Mouse (Mus musculus): ENCODE data around the gene Pik3r5. TPM values are rescaled to one million over a fixed set of nuclear protein-coding genes. Genes with fewer than 3 reads are reported as not detected.

The Pik3r5 gene
- total and polyA plus RNA-seq, 3 experiments = 3.5 to 9.4 (median 5.7) TPM

DNA sequence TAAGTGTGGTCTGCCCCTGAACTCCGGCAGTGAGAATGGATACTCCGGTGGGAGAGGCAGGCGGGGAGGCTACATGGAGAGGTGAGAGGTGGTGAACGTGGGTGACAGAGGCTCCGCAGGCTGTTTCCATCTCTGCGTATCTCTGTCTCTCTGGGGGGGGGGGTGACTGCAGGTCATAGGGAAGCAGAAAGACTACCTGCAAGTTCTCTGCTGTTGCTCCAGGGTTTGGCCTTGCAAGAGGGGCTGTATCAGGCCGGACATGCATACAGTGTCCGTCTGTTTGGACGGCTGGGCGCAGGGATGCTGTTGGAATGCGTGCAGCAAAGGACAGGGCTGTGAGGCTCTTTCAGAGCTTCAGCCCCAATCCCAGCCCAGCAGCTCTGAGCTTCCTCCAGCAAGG lies 73.0 kb downstream of the Pik3r5 start:
- H3K4me2 ChIP-seq (ENCODE audit: insufficient read depth, low read depth, poor library complexity, severe bottlenecking) = peak overlapping the region; percentile 54

GRCm38 (mm10) chr11:68507246-68507645 lies 75.3 kb downstream of the Pik3r5 start:
- Histone ChIP-seq H3K9me3 (replicated peaks; ENCODE audit: low read length) (no peaks in the 10 kb centered on the region), H3K27ac (ENCODE audit: insufficient read depth, low read depth) (peak overlapping the region; percentile 32), H3K4me2 (ENCODE audit: insufficient read depth, low read depth, poor library complexity, severe bottlenecking) (peak overlapping the region; percentile 87), H3K9ac (ENCODE audit: insufficient read depth, low read depth) (peak overlapping the region; percentile 29), H3K4me3 (replicated peaks in 1 of 3; ENCODE audit: low read depth in 2 of 3, low read length in 2 of 3, poor library complexity in 1 of 3) (peak overlapping the region in 2 of 3 experiments; percentile 0 to 13), H3K27me3 (replicated peaks) (no peaks in the 10 kb centered on the region), H3K79me2 (replicated peaks; ENCODE audit: control insufficient read depth, extremely low read depth, insufficient read depth, poor library complexity, severe bottlenecking) (peaks cover 84% of the 10 kb centered on the region), H3K4me1 (ENCODE audit: control insufficient read depth in 1 of 2, insufficient read depth in 2 of 2) (peaks cover 32 to 71% of the 10 kb centered on the region in 2 experiments), H3K36me3 (replicated peaks in 1 of 2; ENCODE audit: control insufficient read depth in 1 of 2, insufficient read depth in 1 of 2, low read length in 1 of 2) (peaks cover 9 to 40% of the 10 kb centered on the region in 2 experiments)
- in situ Hi-C loops (cut with MboI; ENCODE audit: low pct_ligation_motif_present, low pct_unique_long_range_greater_than_20kb, low sequenced_read_pairs) (loop anchor here (5.0 kb wide), 1 partner anchor 35 kb away; no protein-coding TSS in a partner anchor), dilution Hi-C loops (cut with MboI; ENCODE audit: extremely low pct_ligation_motif_present, extremely low pct_unique_long_range_greater_than_20kb, low sequenced_read_pairs) (no loop called here)
- peak; percentile 76 for TF ChIP-seq ETS1 (conservative IDR thresholded peaks at IDR 0.05; ENCODE audit: low read depth, low read length)
- no peak for TF ChIP-seq KAT2A (IDR thresholded peaks at IDR 0.05; ENCODE audit: insufficient replicate concordance, low read length)
- peak; percentile 91 for TF ChIP-seq MAX (IDR thresholded peaks at IDR 0.05; ENCODE audit: low read length)
- 0 out of 2 replicates have a peak, but pooled peaks have one; percentile 39 for TF ChIP-seq TBP (conservative IDR thresholded peaks at IDR 0.05; ENCODE audit: low read depth, low read length)
- no peak for TF ChIP-seq RCOR1 (conservative IDR thresholded peaks at IDR 0.05; ENCODE audit: low read depth, low read length)
- TF ChIP-seq TCF12 (IDR thresholded peaks at IDR 0.05; ENCODE audit: low read depth, low read length) = peak; percentile 55; the same call in 1 of the 2 replicates
- TF ChIP-seq MXI1 (IDR thresholded peaks at IDR 0.05; ENCODE audit: low read depth, low read length) = peak; percentile 96
- 0 out of 2 replicates have a peak, but pooled peaks have one; percentile 17 for TF ChIP-seq MAZ (IDR thresholded peaks at IDR 0.05; ENCODE audit: low read depth, low read length)
- TF ChIP-seq JUND (conservative IDR thresholded peaks at IDR 0.05; ENCODE audit: low read depth, low read length) = peak; percentile 59; the same call in 1 of the 2 replicates
- TF ChIP-seq NELFE (IDR thresholded peaks at IDR 0.05; ENCODE audit: low read depth, low read length) = 0 out of 2 replicates have a peak, but pooled peaks have one; percentile 15
- TF ChIP-seq SIN3A (IDR thresholded peaks at IDR 0.05; ENCODE audit: low read length) = peak; percentile 77
- TF ChIP-seq POLR2AphosphoS2 (IDR thresholded peaks at IDR 0.05; ENCODE audit: low read depth, low read length) = no peak
- TF ChIP-seq JUN (IDR thresholded peaks at IDR 0.05; ENCODE audit: insufficient read depth, low read depth, low read length) = peak; percentile 40; the same call in 1 of the 2 replicates
- TF ChIP-seq MYC (IDR thresholded peaks at IDR 0.05; ENCODE audit: low read depth, low read length) = peak; percentile 92
- TF ChIP-seq EP300 (IDR thresholded peaks at IDR 0.05; ENCODE audit: low read length) = peak; percentile 69
- no peak for TF ChIP-seq ZKSCAN1 (IDR thresholded peaks at IDR 0.05; ENCODE audit: borderline replicate concordance, low read depth, low read length)
- peak; percentile 37; the same call in 1 of the 2 replicates for TF ChIP-seq HCFC1 (IDR thresholded peaks at IDR 0.05; ENCODE audit: low read depth, low read length)
- TF ChIP-seq PAX5 (IDR thresholded peaks at IDR 0.05; ENCODE audit: low read length) = no peak
- peak; percentile 73 for TF ChIP-seq MEF2A (IDR thresholded peaks at IDR 0.05; ENCODE audit: borderline replicate concordance, low read depth, low read length)
- peak; percentile 38; the same call in 1 of the 2 replicates for TF ChIP-seq MAFK (IDR thresholded peaks at IDR 0.05; ENCODE audit: insufficient replicate concordance, low read length)
- peak; percentile 93 for TF ChIP-seq IRF4 (IDR thresholded peaks at IDR 0.05; ENCODE audit: low read depth, low read length)
- TF ChIP-seq CHD2 (IDR thresholded peaks at IDR 0.05; ENCODE audit: low read length) = 0 out of 2 replicates have a peak, but pooled peaks have one; percentile 2
- TF ChIP-seq BHLHE40 (IDR thresholded peaks at IDR 0.05; ENCODE audit: low read depth, low read length) = peak; percentile 80
- peak; percentile 77 for DNase-seq (ENCODE audit: extremely low read depth)

More for the DNA sequence above, 73.0 kb downstream of the Pik3r5 start:
- H3K9me3 ChIP-seq (replicated peaks; ENCODE audit: low read length) = peaks cover 3% of the 10 kb centered on the region
- H3K27me3 ChIP-seq (replicated peaks) = no peaks in the 10 kb centered on the region
- H3K79me2 ChIP-seq (replicated peaks; ENCODE audit: control insufficient read depth, extremely low read depth, insufficient read depth, poor library complexity, severe bottlenecking) = peaks cover 65% of the 10 kb centered on the region
- dilution Hi-C loops (cut with MboI; ENCODE audit: extremely low pct_ligation_motif_present, extremely low pct_unique_long_range_greater_than_20kb, low sequenced_read_pairs) (no loop called here), in situ Hi-C loops (cut with MboI; ENCODE audit: low pct_ligation_motif_present, low pct_unique_long_range_greater_than_20kb, low sequenced_read_pairs) (loop anchor here (5.0 kb wide), 1 partner anchor 37 kb away; no protein-coding TSS in a partner anchor)
- DNase-seq (ENCODE audit: extremely low read depth) = no peak
- no peak overlapping the region for H3K27ac ChIP-seq (ENCODE audit: insufficient read depth, low read depth)
- peaks cover 45 to 73% of the 10 kb centered on the region in 2 experiments for H3K4me1 ChIP-seq (ENCODE audit: control insufficient read depth in 1 of 2, insufficient read depth in 2 of 2)
- peak overlapping the region; percentile 90 for H3K9ac ChIP-seq (ENCODE audit: insufficient read depth, low read depth)
- H3K4me3 ChIP-seq (replicated peaks in 1 of 3; ENCODE audit: low read depth in 2 of 3, low read length in 2 of 3, poor library complexity in 1 of 3) = peak overlapping the region; percentile 71 to 96 (median 71)
- peaks cover 5 to 31% of the 10 kb centered on the region in 2 experiments for H3K36me3 ChIP-seq (replicated peaks in 1 of 2; ENCODE audit: control insufficient read depth in 1 of 2, insufficient read depth in 1 of 2, low read length in 1 of 2)
- TF ChIP-seq MAX (IDR thresholded peaks at IDR 0.05; ENCODE audit: low read length) (no peak), E2F4 (IDR thresholded peaks at IDR 0.05; ENCODE audit: insufficient replicate concordance, low read depth, low read length) (no peak), UBTF (IDR thresholded peaks at IDR 0.05; ENCODE audit: low read depth, low read length) (0 out of 2 replicates have a peak, but pooled peaks have one; percentile 57), TCF12 (IDR thresholded peaks at IDR 0.05; ENCODE audit: low read depth, low read length) (no peak), ZNF384 (IDR thresholded peaks at IDR 0.05; ENCODE audit: low read depth, low read length) (no peak), CHD2 (IDR thresholded peaks at IDR 0.05; ENCODE audit: low read length) (no peak), MXI1 (IDR thresholded peaks at IDR 0.05; ENCODE audit: low read depth, low read length) (peak; percentile 61; the same call in 1 of the 2 replicates)

All from CH12.LX (cell line).